Mouse (Mus musculus) liver, adult 2 months (tissue): ENCODE measurements around the gene Ldb3.
A peak's percentile ranks its signal among the peaks of the same experiment; 100 is the strongest.

Experiments
- CTCF ChIP-seq: fragments of 200-500 bp; IDR thresholded peaks from 2 replicates; pipeline ENCODE4 v1.5.1; 2011; ENCODE audit warnings: low read depth, low read length, control low read depth
- POLR2A ChIP-seq: fragments of 200-500 bp; IDR thresholded peaks from 2 replicates; pipeline ENCODE4 v1.6.1; 2011; ENCODE audit warnings: low read length, control low read depth; ENCODE audit not compliant: insufficient read depth; ENCODE audit errors: extremely low read depth

- TF ChIP-seq CTCF (peak; percentile 87), POLR2A (no peak)
Measured at GRCm38 (mm10) chr14:34549004-34549671, 39.3 kb downstream of the Ldb3 start.
